Mouse (Mus musculus) testis, adult 2 months (tissue): ENCODE results near the gene Nsg2. TPM values are rescaled to one million over a fixed set of nuclear protein-coding genes. Genes with fewer than 3 reads are reported as not detected.
"Not testable (repeated sequence)": the region's sequence is repeated elsewhere in the genome, so short reads cannot be mapped to it uniquely, and the experiment has no call there.

Experiments used
- H3K27ac ChIP-seq: fragments of 200-500 bp; 2 replicates; pipeline ENCODE4 v1.5.1; 2012; ENCODE audit warnings: low read depth, low read length; ENCODE audit not compliant: control insufficient read depth, insufficient read depth
- H3K27me3 ChIP-seq: fragments of 200-500 bp; 2 replicates; pipeline ENCODE4 v1.6.1; 2012; ENCODE audit warnings: mild to moderate bottlenecking, low read length, moderate library complexity; ENCODE audit not compliant: control insufficient read depth, insufficient read depth
- H3K36me3 ChIP-seq: fragments of 200-500 bp; 2 replicates; pipeline ENCODE4 v1.6.1; 2012; ENCODE audit warnings: mild to moderate bottlenecking, low read length; ENCODE audit not compliant: control insufficient read depth, insufficient read depth
- H3K4me1 ChIP-seq: fragments of 200-500 bp; 2 replicates; pipeline ENCODE4 v1.6.1; 2012; ENCODE audit warnings: low read length; ENCODE audit not compliant: control insufficient read depth, insufficient read depth
- H3K4me3 ChIP-seq: fragments of 200-500 bp; 2 replicates; pipeline ENCODE4 v1.5.1; 2012; ENCODE audit warnings: low read depth, mild to moderate bottlenecking, low read length, moderate library complexity, mixed read lengths; ENCODE audit not compliant: control insufficient read depth
- CTCF ChIP-seq: fragments of 200-500 bp; IDR thresholded peaks from 2 replicates; pipeline ENCODE4 v1.5.1; 2012; ENCODE audit warnings: low read depth, mild to moderate bottlenecking, inconsistent platforms, low read length, moderate library complexity; ENCODE audit not compliant: control insufficient read depth, insufficient read depth, insufficient replicate concordance
- POLR2A ChIP-seq: fragments of 200-500 bp; IDR thresholded peaks from 2 replicates; pipeline ENCODE4 v1.6.1; 2012; ENCODE audit warnings: low read depth, mild to moderate bottlenecking, inconsistent platforms, low read length, moderate library complexity; ENCODE audit not compliant: control insufficient read depth
- polyA plus RNA-seq: library from polyadenylated mRNA; depleted of rRNA; stranded (reverse); fragments of >200 nt; gene quantifications from 2 replicates; pipeline ENCODE4 v1.2.3, GENCODE M21; 2012; rRNA removed

The Nsg2 gene
- 0.07 and 0.10 TPM in 2 replicates for polyA plus RNA-seq

DNA sequence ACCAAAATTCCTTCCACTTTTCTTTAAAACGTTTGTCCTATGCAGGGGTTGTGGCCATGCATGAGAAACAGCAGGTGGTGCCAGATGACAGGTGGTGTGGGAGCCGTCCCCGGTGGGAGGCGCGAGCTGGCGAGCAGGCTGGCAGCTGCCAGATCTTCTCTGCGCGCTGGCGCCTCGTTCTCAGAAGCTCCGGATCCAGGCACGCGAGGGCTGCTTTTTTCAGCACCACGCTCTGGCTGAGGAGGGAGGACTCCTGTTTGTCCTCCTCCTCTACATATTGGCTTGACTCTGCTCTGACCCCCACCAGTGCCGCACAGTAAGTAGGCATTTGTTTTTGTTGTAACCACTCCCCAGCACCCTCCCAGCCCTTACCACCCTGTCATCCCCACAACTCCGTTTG, at the start of gene Nsg2:
Nsg2 (plus strand) TSS at position 183 of the 400 bp plus-strand sequence.
- peak; percentile 31; the same call in 1 of the 2 replicates for TF ChIP-seq CTCF
- no peak for TF ChIP-seq POLR2A
- Histone ChIP-seq H3K4me1 (no peaks in the 10 kb centered on the region), H3K27ac (no peak within 1 kb of the TSS), H3K36me3 (no peaks in the 10 kb centered on the region), H3K4me3 (no peak within 1 kb of the TSS), H3K27me3 (no peaks in the 10 kb centered on the region)

DNA sequence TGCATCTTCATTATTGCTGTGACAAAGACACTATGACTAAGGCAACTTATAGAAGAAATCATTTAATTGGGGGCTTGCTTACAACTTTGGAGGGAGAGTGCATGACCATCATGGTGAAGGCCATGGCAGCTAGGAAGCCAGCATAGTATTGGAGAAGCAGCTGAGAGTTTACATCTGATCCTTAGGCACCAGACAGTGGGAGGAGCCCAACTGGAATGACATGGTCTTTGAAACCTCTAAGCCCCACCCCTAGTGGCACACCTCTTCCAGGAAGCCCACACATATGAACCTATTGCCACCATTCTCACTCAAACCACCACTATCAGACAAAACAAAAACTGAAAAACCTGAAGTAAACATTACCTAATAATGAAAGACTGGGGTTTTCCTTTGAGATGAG, 40.2 kb upstream of the Nsg2 start:
- no peak for TF ChIP-seq CTCF
- no peak for TF ChIP-seq POLR2A
- Histone ChIP-seq H3K4me3 (no peak overlapping the region), H3K4me1 (no peaks in the 10 kb centered on the region)

GRCm38 (mm10) chr11:31963993-31964392, 36.3 kb upstream of the Nsg2 start:
- H3K36me3 ChIP-seq = no peaks in the 10 kb centered on the region
- TF ChIP-seq POLR2A (no peak), CTCF (no peak)
- H3K27ac ChIP-seq = no peak overlapping the region
- no peaks in the 10 kb centered on the region for H3K4me1 ChIP-seq
- H3K4me3 ChIP-seq = peak overlapping the region; percentile 55; the same call in 1 of the 2 replicates
- H3K27me3 ChIP-seq = no peaks in the 10 kb centered on the region

More for the DNA sequence above, 40.2 kb upstream of the Nsg2 start:
- H3K27ac ChIP-seq = no peak overlapping the region
- no peaks in the 10 kb centered on the region for H3K27me3 ChIP-seq
- no peaks in the 10 kb centered on the region for H3K36me3 ChIP-seq

DNA sequence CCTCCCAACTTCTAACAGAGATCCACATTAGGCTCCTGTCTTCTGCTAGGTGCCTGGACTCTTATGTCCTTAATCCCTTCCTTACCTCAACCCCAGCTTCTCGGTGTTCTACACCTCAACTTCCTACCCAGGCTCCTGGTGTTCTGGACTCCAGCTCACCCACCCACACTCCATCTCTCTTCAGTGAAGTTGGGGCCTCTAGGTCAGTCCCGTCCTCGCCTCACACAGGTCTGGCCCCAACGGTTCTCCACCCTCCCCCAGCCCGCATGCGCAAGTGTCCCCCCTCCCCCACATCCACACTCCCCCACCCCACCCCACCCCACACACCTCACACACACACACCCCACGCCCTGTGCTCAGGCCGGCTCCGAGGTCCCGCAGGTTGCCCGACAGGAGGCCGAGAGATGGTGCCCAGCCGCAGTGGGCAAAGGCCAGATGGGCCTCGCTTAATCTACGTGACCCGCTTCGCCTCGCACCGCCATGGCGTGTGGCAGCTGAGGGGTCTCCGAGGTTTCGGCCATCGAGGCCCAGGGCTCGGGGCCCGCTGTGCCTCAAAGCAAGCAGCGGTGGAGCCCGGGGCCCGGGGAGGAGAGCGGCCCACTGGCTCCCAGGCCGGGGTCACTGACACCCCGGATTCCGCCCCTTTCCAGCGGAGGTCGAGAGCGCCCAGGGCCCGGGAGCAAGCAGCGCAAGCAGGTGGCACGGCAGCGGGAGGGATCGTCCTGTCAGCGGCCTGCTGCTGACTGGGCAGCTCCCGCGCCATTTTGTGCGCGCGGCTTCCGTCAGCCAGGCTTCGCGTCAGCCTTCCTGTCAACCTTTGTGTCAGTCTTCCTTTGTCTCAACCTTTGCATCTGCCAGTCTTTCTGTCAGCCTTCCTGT, 34.8 kb upstream of the Nsg2 start, which contains the start of gene 4930524B15Rik:
4930524B15Rik (plus strand) TSS at position 337 of the 879 bp plus-strand sequence.
- peak within 1 kb of the TSS; percentile 95 for H3K4me3 ChIP-seq
- no peaks in the 10 kb centered on the region for H3K36me3 ChIP-seq
- TF ChIP-seq POLR2A (peak; percentile 80), CTCF (no peak)
- no peaks in the 10 kb centered on the region for H3K4me1 ChIP-seq
- H3K27ac ChIP-seq = peak within 1 kb of the TSS; percentile 100
- H3K27me3 ChIP-seq = no peaks in the 10 kb centered on the region

DNA sequence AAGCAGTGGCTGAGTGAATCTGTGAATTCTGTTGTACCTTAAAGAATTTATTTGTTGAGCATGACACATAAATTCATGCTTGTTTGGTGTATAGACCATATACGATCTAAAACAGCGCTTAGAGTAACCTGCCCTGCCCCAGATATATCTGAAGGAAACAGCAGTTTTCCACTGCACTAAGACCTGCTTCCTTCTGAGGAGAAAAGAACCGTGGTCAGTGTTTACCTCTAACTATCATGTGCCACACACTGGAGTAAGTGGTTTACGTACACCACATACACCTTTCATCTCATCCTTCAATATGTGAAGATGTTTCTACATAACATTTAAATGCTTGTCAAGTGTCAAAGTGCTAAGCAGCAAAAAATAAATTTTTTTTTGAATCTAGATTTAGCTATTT, 26.1 kb upstream of the Nsg2 start:
- Histone ChIP-seq H3K27me3 (no peaks in the 10 kb centered on the region), H3K27ac (no peak overlapping the region), H3K4me1 (no peaks in the 10 kb centered on the region), H3K36me3 (peaks cover 1% of the 10 kb centered on the region; the same call in 1 of the 2 replicates), H3K4me3 (no peak overlapping the region)
- TF ChIP-seq CTCF = no peak
- no peak for TF ChIP-seq POLR2A

DNA sequence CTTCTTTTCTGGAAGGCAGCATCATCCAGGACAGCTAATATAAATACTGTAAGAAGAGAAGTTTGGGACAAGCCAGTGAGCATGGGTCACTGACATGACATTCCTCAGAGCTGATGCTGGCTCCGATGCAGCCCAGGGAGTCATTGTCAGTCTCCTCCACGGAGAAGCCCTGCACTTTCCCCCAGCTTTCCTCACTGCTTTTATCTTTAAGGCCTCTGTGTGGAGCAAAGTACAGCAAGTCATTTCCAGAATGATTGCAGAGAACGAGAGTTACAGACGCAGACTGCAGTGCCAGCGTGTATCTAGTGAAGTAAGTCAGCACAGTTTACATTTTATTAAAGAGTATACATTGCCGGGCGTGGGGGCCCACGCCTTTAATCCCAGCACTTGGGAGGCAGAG, 25.4 kb upstream of the Nsg2 start:
- H3K4me3 ChIP-seq = no peak overlapping the region
- H3K36me3 ChIP-seq = peaks cover 1% of the 10 kb centered on the region; the same call in 1 of the 2 replicates
- no peak for TF ChIP-seq POLR2A
- TF ChIP-seq CTCF = no peak
- H3K27ac ChIP-seq = no peak overlapping the region
- no peaks in the 10 kb centered on the region for H3K4me1 ChIP-seq
- H3K27me3 ChIP-seq = no peaks in the 10 kb centered on the region

DNA sequence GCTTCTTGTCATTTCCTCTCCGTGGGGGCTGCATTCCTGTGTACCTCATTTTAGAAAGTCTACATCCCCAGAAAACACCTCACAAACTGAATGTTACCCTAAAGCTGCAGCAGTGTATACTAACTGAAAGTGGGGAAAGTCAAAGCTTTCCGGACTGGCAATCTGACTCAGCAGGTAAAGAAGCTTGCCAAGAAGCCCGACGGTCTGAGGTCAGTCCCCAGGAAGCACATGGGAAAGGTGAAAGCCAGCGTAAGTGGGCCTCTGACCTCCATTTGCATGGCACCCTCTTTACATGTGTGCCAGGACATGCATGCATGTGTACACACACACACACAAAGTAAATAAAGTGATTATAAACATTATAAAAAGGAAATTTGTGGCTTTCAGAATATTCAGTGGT, 24.6 kb upstream of the Nsg2 start:
- H3K4me1 ChIP-seq = no peaks in the 10 kb centered on the region
- H3K27ac ChIP-seq = no peak overlapping the region
- no peak overlapping the region for H3K4me3 ChIP-seq
- TF ChIP-seq CTCF = no peak
- no peak for TF ChIP-seq POLR2A
- H3K36me3 ChIP-seq = peaks cover 1% of the 10 kb centered on the region; the same call in 1 of the 2 replicates
- H3K27me3 ChIP-seq = no peaks in the 10 kb centered on the region

DNA sequence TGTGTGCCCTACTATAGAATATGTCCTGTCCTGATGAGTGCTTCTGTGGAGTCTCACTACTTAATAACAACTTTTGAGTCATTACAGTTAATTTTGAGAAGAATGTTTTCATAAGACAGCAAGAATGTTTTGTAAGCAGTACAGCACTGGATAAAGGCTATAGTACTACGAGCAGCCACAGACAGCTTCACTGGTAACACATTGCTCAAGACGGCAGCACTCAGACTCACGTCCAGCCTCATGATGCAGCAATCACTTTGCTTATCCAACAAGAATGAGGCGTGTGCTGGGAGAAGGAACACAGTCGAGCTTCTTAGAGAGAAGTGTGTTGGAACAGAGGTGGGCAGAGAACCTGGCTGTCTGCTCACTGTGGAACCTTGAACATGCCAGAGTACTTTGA, 24.1 kb upstream of the Nsg2 start:
- H3K36me3 ChIP-seq = peaks cover 1% of the 10 kb centered on the region; the same call in 1 of the 2 replicates
- H3K4me3 ChIP-seq = no peak overlapping the region
- H3K27ac ChIP-seq = no peak overlapping the region
- H3K27me3 ChIP-seq = no peaks in the 10 kb centered on the region
- no peaks in the 10 kb centered on the region for H3K4me1 ChIP-seq
- TF ChIP-seq CTCF = no peak
- no peak for TF ChIP-seq POLR2A

DNA sequence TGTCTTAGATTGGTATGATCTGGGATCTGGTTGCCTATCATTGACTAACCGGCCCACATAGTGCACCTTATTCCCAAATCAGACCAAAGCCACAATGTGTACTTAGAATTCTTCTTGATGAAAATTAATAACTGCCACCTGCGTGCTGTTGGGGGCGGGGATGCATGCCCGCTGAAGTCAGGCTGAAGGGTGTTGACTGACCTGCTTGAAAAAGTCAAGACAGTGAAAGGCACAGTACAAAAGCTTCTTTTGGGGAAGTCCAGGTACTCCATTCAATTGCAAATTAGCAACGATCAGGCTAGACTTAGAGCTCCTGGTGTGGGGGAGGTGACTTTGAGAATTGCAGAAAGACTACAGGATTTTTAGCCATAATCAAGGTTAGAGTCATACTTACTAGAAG, 20.2 kb upstream of the Nsg2 start:
- H3K36me3 ChIP-seq, H3K4me1 ChIP-seq, H3K4me3 ChIP-seq, H3K27ac ChIP-seq, H3K27me3 ChIP-seq: not testable (repeated sequence)
